Mouse (Mus musculus): ENCODE data around the gene Ttn.

Gene Ttn

GRCm38 (mm10) chr2:76817796-76818195, 164.6 kb downstream of the Ttn start:
- DNase-seq, result no peak

DNA sequence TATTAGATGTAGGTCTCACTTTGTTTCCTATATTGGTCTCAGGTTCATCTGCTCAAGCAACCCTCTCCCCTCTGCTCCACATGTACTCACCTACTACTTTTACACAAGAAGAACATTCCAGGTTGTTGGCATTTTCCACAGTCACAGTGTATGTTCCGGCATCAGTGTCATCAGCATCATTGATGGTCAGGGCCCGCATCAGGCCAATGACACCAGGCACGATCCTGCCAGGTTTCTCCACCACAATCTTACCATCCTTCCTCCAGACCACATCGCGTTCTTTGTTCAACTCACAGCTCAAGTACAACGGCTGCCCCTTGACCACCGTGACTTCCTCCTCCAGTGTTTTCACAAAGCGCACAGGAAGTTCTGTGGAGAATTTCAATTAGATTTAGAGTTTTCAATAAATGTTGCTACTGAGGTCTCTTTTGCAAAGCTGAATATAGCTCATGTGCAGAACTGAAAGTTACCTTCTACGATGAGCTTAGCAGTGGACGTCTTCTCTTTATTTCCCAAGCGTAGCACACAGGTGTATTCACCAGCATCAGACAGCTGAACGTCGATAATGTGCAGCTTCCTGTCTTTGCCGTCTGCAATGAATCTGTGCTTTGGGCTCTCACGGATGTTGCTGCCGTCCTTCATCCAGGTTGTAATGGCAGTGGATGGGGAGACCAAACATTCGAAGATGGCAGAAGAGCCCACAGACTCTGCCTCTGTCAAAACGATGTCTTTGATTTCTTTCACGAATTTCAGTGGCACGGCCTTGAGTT, 168.1 kb downstream of the Ttn start:
- no peak for DNase-seq

DNA sequence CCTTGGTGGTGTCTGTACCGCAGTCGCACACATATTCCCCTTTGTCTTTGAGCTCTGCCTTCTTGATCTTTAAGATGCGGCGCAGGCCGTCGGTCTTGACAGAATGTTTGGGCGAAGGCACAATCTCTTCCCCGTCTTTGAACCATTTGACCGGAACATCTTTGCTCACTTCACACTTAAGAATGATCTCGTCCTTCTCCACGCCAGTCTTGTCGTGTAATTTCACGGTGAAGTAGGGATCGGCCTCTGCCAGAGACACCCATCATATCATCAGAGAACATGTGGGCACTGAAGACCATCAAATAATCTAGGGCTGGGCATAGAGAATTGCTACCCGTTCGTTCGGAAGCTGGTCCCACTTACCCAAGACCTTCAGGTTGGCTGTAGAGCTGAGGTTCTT, 171.2 kb downstream of the Ttn start:
- DNase-seq, result no peak

GRCm38 (mm10) chr2:76808334-76808733, 174.0 kb downstream of the Ttn start:
- no peak for DNase-seq

- DNase-seq, result no peak
Observed at GRCm38 (mm10) chr2:76807284-76807683, 175.1 kb downstream of the Ttn start.

DNA sequence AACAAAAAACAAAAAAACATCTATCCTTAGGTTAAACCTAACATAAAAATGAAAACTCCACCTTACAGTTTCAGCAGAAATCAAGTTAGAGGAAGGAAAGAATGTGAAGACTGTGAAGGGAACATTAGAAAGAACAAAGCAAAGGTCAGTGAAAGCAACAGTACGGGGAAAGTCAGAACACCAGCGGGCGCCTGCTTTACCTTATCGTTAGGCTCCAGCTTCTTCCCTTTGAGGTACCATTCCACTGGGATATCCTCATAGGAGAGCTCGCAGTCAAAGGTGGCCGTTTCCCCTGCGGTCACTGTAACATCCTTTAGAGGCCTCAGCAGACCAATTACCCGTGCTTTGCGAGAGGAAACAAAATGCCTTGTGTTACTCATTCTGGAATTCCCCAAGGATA, 175.5 kb downstream of the Ttn start:
- DNase-seq, result no peak

DNA sequence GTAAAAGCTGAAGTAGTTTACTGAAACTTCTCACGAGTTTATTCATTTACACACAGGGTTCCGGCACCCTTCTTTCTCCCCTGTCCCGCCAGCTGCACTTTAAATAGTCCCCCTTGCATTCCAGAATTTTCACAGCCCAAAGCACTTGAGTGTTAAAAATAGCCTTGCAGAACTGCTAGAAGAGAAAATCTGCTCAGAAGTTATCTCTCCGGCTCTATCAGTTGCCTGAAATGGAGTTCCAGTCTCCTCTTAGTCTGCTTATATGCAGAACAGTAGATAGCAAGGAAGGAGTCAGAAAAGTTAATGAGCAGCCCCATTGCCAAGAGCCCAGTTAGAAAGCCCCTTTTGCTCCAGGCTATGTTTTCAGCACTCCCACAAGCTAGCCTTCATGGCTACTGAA, 176.0 kb downstream of the Ttn start:
- no peak for DNase-seq

GRCm38 (mm10) chr2:76805191-76805892, 177.0 kb downstream of the Ttn start:
- no peak for DNase-seq

GRCm38 (mm10) chr2:76784171-76784570, 198.2 kb downstream of the Ttn start:
- DNase-seq, result no peak

DNA sequence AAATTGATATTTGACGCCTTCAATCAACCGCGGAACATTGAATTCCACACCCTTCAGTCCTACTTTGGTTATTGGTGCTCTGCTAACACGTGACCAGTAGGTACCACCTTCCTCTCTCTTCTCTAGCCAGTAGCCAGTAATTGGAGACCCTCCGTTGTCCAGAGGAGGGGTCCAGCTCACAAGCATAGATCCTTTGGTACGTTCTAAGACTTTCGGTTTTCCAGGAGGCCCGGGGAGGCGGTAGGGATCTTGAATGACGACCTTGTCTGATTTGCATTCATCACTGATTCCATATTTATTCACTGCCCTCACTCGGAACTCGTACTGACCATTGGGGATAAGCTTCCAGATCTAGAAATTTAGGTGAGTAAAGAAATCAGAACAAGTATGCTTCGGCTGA, 201.6 kb downstream of the Ttn start:
- DNase-seq, result no peak

- no peak for DNase-seq
Observed at GRCm38 (mm10) chr2:76769831-76770230, 212.5 kb downstream of the Ttn start.

- no peak for DNase-seq
Observed at GRCm38 (mm10) chr2:76767231-76767630, 215.1 kb downstream of the Ttn start.

GRCm38 (mm10) chr2:76764526-76764925, 217.8 kb downstream of the Ttn start:
- no peak for DNase-seq

DNA sequence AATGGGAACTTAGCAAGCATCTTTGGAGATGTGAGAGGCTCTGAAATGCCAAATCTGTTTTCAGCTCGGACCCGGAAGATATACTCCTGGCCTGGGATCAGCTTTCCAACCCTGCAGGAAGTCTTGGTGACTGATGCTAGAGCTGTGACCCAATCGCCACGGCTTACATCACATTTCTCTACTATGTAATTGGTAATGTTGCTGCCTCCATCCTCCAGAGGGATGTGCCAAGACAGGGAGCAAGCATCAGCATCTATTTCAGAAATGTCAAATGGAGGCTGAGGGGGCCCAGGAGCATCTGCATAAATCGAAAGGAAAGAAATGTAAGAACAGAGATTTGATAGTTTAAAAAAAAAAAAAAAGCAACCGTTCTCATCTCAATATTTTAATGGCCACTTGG, 220.2 kb downstream of the Ttn start:
- no peak for DNase-seq

- no peak for DNase-seq
Observed at GRCm38 (mm10) chr2:76756461-76756860, 225.9 kb downstream of the Ttn start.

GRCm38 (mm10) chr2:76751993-76752392, 230.4 kb downstream of the Ttn start:
- DNase-seq, result no peak

DNA sequence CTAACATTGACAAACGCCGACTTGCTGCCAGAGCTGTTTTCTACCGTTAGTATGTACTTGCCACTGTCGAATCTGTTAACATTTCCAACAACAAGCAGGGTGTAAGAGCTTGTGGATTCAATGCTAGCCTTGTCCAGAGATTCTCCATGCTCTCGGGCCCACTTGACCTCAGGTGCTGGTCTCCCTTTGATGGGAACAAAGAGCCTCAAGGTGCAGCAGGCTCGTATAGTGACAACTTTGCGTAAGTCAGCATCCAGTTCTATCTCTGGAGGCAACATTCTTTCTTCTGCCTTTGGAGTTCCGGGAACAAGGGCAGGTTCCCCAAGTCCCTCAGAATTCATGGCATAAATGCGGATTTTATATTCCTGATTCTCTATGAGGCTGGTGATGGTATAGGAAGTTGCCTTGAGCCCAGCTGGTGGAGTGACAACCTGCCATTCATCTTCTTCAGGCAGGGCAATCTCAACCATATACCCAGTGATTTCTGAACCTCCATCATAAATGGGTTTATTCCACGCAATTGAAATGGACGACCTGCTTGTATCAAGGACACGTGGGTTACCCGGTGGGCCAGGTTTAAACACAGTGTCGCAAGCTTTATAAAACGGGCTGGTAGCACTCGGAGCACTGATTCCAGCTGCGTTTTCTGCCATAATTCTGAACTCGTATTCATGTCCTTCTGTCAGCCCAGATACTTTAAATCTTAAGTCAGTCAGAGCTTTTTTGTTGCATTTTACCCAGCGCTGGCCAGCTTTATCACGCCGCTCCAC, 232.8 kb downstream of the Ttn start:
- DNase-seq, result no peak

- no peak for DNase-seq
Observed at GRCm38 (mm10) chr2:76748696-76749095, 233.7 kb downstream of the Ttn start.

DNA sequence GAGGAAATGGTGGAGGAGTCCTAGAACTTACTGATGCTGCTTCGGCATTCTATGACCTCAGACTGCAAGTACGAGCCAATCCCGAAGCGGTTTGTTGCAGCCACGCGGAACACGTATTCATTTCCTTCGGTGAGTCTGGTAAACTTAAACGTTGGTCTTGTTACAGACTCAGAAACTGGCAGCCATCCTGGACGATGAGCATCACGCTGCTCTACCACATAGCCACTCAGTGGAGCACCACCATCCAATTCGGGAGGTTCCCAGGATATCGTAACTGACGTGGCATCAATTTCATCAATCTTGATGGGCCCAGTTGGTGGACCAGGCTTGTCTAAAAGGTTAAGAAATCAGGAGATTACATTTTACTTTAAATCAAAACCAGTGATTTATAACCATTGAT, 262.7 kb downstream of the Ttn start:
- no peak for DNase-seq

GRCm38 (mm10) chr2:76714984-76715383, 267.4 kb downstream of the Ttn start:
- peak; percentile 41 for DNase-seq

GRCm38 (mm10) chr2:76708512-76708911, 273.8 kb downstream of the Ttn start:
- no peak for DNase-seq

DNA sequence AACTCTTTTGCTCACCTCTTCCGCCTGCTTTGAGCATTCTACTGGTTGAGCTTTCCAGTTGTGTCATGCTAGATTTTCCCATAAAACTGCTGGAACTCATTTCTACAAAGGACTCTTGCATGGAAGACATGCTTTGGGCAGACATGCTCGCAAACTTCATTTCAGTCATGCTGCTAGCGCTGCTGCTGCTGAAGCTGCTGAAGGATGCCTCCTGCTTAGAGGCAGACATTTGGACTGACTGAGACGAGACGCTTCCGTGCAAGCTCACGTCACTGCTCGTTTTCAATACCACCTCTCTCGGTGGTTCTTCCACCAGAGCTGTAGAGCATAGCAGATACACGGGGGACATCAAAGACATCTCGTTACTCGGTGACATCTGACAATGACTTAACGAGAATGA, 276.7 kb downstream of the Ttn start:
- DNase-seq, result no peak

- no peak for DNase-seq
Observed at GRCm38 (mm10) chr2:76702751-76703150, 279.6 kb downstream of the Ttn start.

DNA sequence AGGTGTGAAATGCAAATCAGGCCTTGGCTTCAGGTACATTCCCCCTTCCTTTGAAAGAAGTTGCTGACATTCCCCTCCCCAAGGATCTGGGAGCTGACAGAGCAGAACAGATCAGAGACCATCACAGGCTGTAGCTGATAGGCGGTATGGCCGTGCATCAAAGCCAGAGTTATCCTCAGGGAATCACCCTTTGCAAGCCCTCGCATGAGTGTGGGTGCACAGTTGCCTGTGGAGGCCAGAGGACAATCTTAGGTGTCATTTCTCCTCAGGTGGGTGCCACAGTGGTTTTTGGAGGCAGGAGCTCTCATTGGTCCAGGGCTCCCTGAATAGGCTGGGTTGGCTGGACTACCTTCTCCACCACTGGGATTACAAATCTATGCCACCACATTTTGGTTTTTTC, 280.2 kb downstream of the Ttn start:
- no peak for DNase-seq
